Mouse (Mus musculus): ENCODE results near the gene Cwh43. TPM values are rescaled to one million over a fixed set of nuclear protein-coding genes. Genes with fewer than 3 reads are reported as not detected.

The Cwh43 gene
- 0.02 TPM in 1 of 2 replicates, not detected in the other for polyA plus RNA-seq (2012; rRNA removed)

DNA sequence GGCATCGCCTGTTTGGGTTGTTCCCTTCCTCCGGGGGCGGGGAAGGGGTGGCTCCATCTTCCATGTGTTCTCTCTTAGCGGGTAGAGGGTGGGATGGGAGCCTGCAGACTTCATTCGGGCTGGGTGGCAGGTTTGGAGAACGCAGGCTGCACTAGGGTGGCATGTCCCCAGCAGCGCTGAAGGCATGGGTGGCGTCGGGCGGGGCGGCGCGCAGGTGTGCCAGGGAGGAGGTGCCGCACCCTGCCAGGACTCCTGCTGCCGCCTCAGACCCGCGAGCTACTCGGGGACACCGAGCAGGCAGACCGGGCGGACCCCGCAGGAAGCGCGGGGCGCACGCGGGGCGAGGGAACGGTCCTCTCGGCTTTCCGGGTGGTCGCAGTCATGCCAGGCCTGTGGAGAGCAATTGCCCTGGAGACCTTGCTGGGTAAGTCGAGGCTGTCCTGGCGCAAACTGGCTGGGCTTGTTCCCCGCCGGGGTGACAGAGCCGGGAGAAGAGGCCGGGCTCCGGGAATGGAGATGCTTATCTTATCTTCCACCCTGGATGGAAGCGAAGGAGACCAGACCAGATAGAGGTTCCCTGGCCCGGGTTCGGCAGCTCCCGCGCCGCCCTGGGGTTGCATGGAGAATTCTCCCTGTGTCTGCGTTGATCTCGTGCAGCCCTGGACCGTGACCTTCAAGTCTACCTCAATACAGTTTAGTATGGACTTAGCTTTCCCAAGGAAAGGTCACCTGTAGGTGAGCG is at the start of gene Cwh43:
Cwh43 (plus strand) TSS at position 95 of the 742 bp plus-strand sequence.

DNA sequence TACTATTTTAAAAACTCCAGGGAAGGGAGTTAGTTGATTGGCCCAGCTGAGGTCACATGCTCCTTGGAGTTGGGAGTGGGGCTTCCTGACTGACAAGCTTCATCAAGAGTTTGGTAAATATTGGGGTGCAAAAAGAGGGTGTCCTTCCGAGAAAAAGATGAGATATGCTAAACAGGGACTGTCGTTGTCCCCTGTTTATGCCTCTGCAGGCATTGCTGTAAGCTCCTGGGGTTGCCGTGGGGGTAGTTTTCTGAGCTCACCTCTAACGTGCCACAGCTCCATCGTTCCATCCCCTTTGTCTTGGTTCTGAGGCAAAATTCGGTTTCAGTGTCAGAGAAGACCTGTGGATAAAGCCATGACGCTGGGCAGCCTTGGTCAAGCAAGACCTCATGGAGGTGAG is 74.8 kb downstream of the Cwh43 start, which contains the start of gene Dcun1d4:
Dcun1d4 (plus strand) TSS at position 301 of the 400 bp plus-strand sequence.

Other genes with a start within 250 kb of the Cwh43 start
- gene Fryl, start 149.5 kb upstream of the Cwh43 start, polyA plus RNA-seq (2012; rRNA removed), result 18.8 and 23.5 TPM in 2 replicates
- 88.3 and 88.6 TPM in 2 replicates for gene Ociad1, start 113.3 kb upstream of the Cwh43 start, polyA plus RNA-seq (2012; rRNA removed)
- gene Ociad2, start 65.0 kb upstream of the Cwh43 start, polyA plus RNA-seq (2012; rRNA removed), result 0.71 and 0.92 TPM in 2 replicates
- 1.9 TPM in 2 replicates for gene Dcun1d4, start 74.9 kb downstream of the Cwh43 start, polyA plus RNA-seq (2012; rRNA removed)
- 0.03 and 0.10 TPM in 2 replicates for gene Lrrc66, start 226.5 kb downstream of the Cwh43 start, polyA plus RNA-seq (2012; rRNA removed)
- 1.4 and 1.7 TPM in 2 replicates for gene Sgcb, start 241.7 kb downstream of the Cwh43 start, polyA plus RNA-seq (2012; rRNA removed)
- gene Spata18, start 245.3 kb downstream of the Cwh43 start, polyA plus RNA-seq (2012; rRNA removed), result not detected in 2 replicates